8 mouse cellular contexts compared by ENCODE assay signal in the genomic region with DNA sequence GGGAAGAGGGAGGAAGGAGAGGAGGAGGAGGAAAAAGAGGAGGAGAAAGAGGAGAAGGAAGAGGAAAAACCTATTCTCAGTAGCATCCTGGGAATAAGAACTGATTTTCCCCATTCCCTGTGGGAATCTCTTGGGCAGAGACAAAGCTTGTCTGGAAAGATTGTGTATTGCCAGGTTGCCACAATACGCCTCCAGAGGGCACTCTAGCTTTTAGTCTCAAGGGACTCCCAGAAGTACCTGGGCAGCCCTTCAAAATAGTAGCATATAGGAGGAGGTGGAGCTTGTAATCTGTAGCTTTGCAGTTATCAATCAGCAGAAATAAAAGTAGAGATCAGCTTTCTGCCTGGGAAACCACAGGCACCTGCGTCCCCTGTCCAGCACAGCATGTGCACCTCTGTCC.
DNase-seq lines count a peak whose midpoint lies in the region; ATAC-seq and TF ChIP-seq lines count a peak whose summit lies in the region.
"Had no signal": no experiment of that assay in that cellular context is flagged by ENCODE, and none has a peak within 500 bp of the region (broad histone marks: within the 10 kb centered on the region; RNA-seq: fewer than 3 reads in every experiment).

No protein-coding gene starts in this region.

- DNase-seq in layer of hippocampus, adult 11-12 months (ENCODE audit: low spot score), result peak; percentile 41
- DNase-seq in layer of hippocampus, adult 9-10 months (ENCODE audit: low spot score), result no peak
- peak; percentile 7 for DNase-seq in Patski (ENCODE audit: low read depth, low spot score)
- DNase-seq in cerebellum, adult 11 months, result peak; percentile 4
- DNase-seq in hindbrain, postnatal 0 days (ENCODE audit: low spot score), result peak; percentile 56
- DNase-seq in lung, postnatal 14 days, result peak; percentile 60
- no peak for DNase-seq in spleen, postnatal 36 days (ENCODE audit: low spot score in 2 of 2)

- H3K4me1 ChIP-seq in hindbrain, postnatal 0 days (ENCODE audit: insufficient read depth, low read length), result no peaks in the 10 kb centered on the region
- H3K4me1 ChIP-seq: limb, embryonic 12.5 days had no signal

- no peak overlapping the region for H3K9ac ChIP-seq in hindbrain, postnatal 0 days (replicated peaks; ENCODE audit: low read length)
- H3K9ac ChIP-seq: limb, embryonic 12.5 days had no signal

- no peak overlapping the region for H3K4me2 ChIP-seq in hindbrain, postnatal 0 days (ENCODE audit: low read depth, low read length)
- H3K4me2 ChIP-seq: limb, embryonic 12.5 days had no signal

- WGBS in hindbrain, postnatal 0 days, result 31% methylated on average over 2 of the region's 2 CpGs

- H3K4me3 ChIP-seq in hindbrain, postnatal 0 days (ENCODE audit: low read length), result no peak overlapping the region
- H3K4me3 ChIP-seq: limb, embryonic 12.5 days had no signal

- in situ Hi-C loops in Patski (cut with MboI; ENCODE audit: low pct_unique_long_range_greater_than_20kb), result loop anchor here (10.0 kb wide), 1 partner anchor 286 kb away; no protein-coding TSS in a partner anchor

- no peak for ATAC-seq in Patski
- ATAC-seq in hindbrain, postnatal 0 days, result no peak

- peak; percentile 77 for TF ChIP-seq CTCF in Patski (IDR thresholded peaks at IDR 0.05)
- TF ChIP-seq CTCF in hindbrain, postnatal 0 days (IDR thresholded peaks at IDR 0.05; ENCODE audit: low read depth), result peak; percentile 42

- peaks cover 14% of the 10 kb centered on the region for H3K27me3 ChIP-seq in Patski
- no peaks in the 10 kb centered on the region for H3K27me3 ChIP-seq in hindbrain, postnatal 0 days (ENCODE audit: insufficient read depth, low read length)
- H3K27me3 ChIP-seq: limb, embryonic 12.5 days had no signal

- CTCF ChIA-PET in Patski (lab: Charles Lee), result interaction anchor here (0.8 to 1.2 kb wide), 7 partner anchors 29 to 605 kb away, joined by 3 to 5 read pairs (median 3); no protein-coding TSS in a partner anchor

- no peaks in the 10 kb centered on the region for H3K9me3 ChIP-seq in hindbrain, postnatal 0 days (ENCODE audit: low read length)
- H3K9me3 ChIP-seq: limb, embryonic 12.5 days had no signal

- H3K27ac ChIP-seq in hindbrain, postnatal 0 days, result no peak overlapping the region
- H3K27ac ChIP-seq: limb, embryonic 12.5 days had no signal

- POLR2A ChIA-PET in Patski (lab: Charles Lee), result no interaction called here

- H3K36me3 ChIP-seq in hindbrain, postnatal 0 days (ENCODE audit: insufficient read depth, low read length), result no peaks in the 10 kb centered on the region
- H3K36me3 ChIP-seq: limb, embryonic 12.5 days had no signal

Comparison
In these comparisons a context has a peak if more than half of its experiments do, and no peak if none do; other contexts are left out.
1. DNase-seq: peak in layer of hippocampus, adult 11-12 months (single experiment), Patski (single experiment), cerebellum, adult 11 months (single experiment), hindbrain, postnatal 0 days (single experiment) and lung, postnatal 14 days (single experiment); none in layer of hippocampus, adult 9-10 months (single experiment) and spleen, postnatal 36 days (0 of 2).